ENCODE assay signal across 29 mouse cellular contexts in the genomic region with DNA sequence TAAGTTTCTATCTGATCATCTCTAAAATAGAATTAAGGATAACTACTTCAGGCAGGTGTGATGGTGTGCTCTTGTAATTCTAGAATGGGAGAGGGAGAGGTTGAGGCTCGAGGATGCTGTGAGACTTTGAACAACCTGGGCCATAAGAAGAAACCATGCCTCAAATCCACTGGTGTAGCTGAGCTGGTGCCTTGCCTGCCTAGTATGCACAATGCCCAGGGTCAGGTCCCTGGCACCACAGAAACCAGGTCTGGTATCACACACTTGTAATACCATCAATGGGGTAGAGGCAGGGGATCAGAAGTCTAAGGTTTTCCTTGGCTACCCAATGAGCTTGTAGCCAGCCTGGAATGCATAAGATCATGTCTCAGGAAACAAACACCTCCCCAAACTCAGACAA. TPM values are rescaled to one million over a fixed set of nuclear protein-coding genes. Genes with fewer than 3 reads are reported as not detected.
A peak's percentile ranks its signal among the peaks of the same experiment; 100 is the strongest.
DNase-seq lines count a peak whose midpoint lies in the region; ATAC-seq and TF ChIP-seq lines count a peak whose summit lies in the region.
"Had no signal": no experiment of that assay in that cellular context is flagged by ENCODE, and none has a peak within 500 bp of the region (broad histone marks: within the 10 kb centered on the region; RNA-seq: fewer than 3 reads in every experiment).

No protein-coding gene starts in this region.

- no peak overlapping the region for H3K4me3 ChIP-seq in embryonic facial prominence, embryonic 15.5 days (replicated peaks)
- no peak overlapping the region for H3K4me3 ChIP-seq in embryonic facial prominence, embryonic 10.5 days
- H3K4me3 ChIP-seq in kidney, adult 2 months (ENCODE audit: insufficient read depth, low read depth, low read length), result no peak overlapping the region
- no peak overlapping the region for H3K4me3 ChIP-seq in embryonic fibroblast, embryonic 13.5 days (ENCODE audit: insufficient read depth, low read length)
- H3K4me3 ChIP-seq in stomach, embryonic 16.5 days (replicated peaks; ENCODE audit: low read length), result no peak overlapping the region
- H3K4me3 ChIP-seq: erythroblast, embryonic 14.5 days; forebrain, embryonic 12.5 days; forebrain, embryonic 15.5 days; heart, embryonic 10.5 days; heart, embryonic 13.5 days had no signal

- no peak overlapping the region for H3K9ac ChIP-seq in embryonic facial prominence, embryonic 15.5 days
- no peak overlapping the region for H3K9ac ChIP-seq in stomach, embryonic 16.5 days (ENCODE audit: low read length)
- H3K9ac ChIP-seq: forebrain, embryonic 12.5 days; forebrain, embryonic 15.5 days; hindbrain, embryonic 14.5 days had no signal

- no peak overlapping the region for H3K4me2 ChIP-seq in embryonic facial prominence, embryonic 15.5 days (replicated peaks)
- H3K4me2 ChIP-seq in stomach, embryonic 16.5 days (ENCODE audit: low read depth, low read length), result no peak overlapping the region
- H3K4me2 ChIP-seq: forebrain, embryonic 12.5 days; forebrain, embryonic 15.5 days; heart, embryonic 13.5 days; hindbrain, embryonic 14.5 days had no signal

- no peak for DNase-seq in embryonic facial prominence, embryonic 10.5 days (ENCODE audit: low spot score)
- no peak for DNase-seq in kidney, adult 2 months
- no peak for DNase-seq in kidney, adult 9 months
- DNase-seq in thymus, postnatal 0 days (ENCODE audit: low spot score), result no peak
- DNase-seq in ovary, postnatal 36 days (ENCODE audit: low spot score), result no peak
- DNase-seq: adrenal gland, adult 8-10 months; adrenal gland, postnatal 25 days; cerebellum, adult 11-12 months; cerebellum, adult 8-10 months; cerebellum, postnatal 10 days; cerebellum, postnatal 36 days; embryo, embryonic 11 days; gastrocnemius, postnatal 10 days had no signal

- no peaks in the 10 kb centered on the region for H3K9me3 ChIP-seq in embryonic facial prominence, embryonic 15.5 days (replicated peaks)
- H3K9me3 ChIP-seq in embryonic facial prominence, embryonic 10.5 days, result no peaks in the 10 kb centered on the region
- no peaks in the 10 kb centered on the region for H3K9me3 ChIP-seq in stomach, embryonic 16.5 days (replicated peaks; ENCODE audit: control insufficient read depth, low read length)
- H3K9me3 ChIP-seq: forebrain, embryonic 12.5 days; forebrain, embryonic 15.5 days; heart, embryonic 10.5 days; heart, embryonic 13.5 days had no signal

- H3K4me1 ChIP-seq in embryonic facial prominence, embryonic 15.5 days, result peaks cover 24% of the 10 kb centered on the region
- H3K4me1 ChIP-seq in embryonic facial prominence, embryonic 10.5 days, result peaks cover 21% of the 10 kb centered on the region
- peaks cover 9% of the 10 kb centered on the region; the same call in 1 of the 2 replicates for H3K4me1 ChIP-seq in kidney, adult 2 months (ENCODE audit: control insufficient read depth, insufficient read depth, low read length)
- H3K4me1 ChIP-seq in embryonic fibroblast, embryonic 13.5 days (ENCODE audit: control insufficient read depth, insufficient read depth, low read length), result peaks cover 6% of the 10 kb centered on the region
- peaks cover 24% of the 10 kb centered on the region for H3K4me1 ChIP-seq in stomach, embryonic 16.5 days (ENCODE audit: control insufficient read depth, insufficient read depth, low read length)

- H3K27me3 ChIP-seq in embryonic facial prominence, embryonic 15.5 days, result 0 out of 2 replicates have a peak, but pooled peaks cover 5% of the 10 kb centered on the region
- H3K27me3 ChIP-seq in embryonic facial prominence, embryonic 10.5 days (replicated peaks; ENCODE audit: low read depth, poor library complexity, severe bottlenecking), result peaks cover 60% of the 10 kb centered on the region
- H3K27me3 ChIP-seq in kidney, adult 2 months (replicated peaks; ENCODE audit: control insufficient read depth, insufficient read depth, low read length), result no peaks in the 10 kb centered on the region
- peaks cover 4% of the 10 kb centered on the region; the same call in 1 of the 2 replicates for H3K27me3 ChIP-seq in stomach, embryonic 16.5 days (ENCODE audit: control insufficient read depth, insufficient read depth, low read length)

- 36% methylated on average over 1 of the region's 1 CpGs for WGBS in embryonic facial prominence, embryonic 15.5 days
- WGBS in embryonic facial prominence, embryonic 10.5 days, result 72% methylated on average over 1 of the region's 1 CpGs
- 82% methylated on average over 1 of the region's 1 CpGs for WGBS in kidney, adult 2 months
- WGBS in stomach, embryonic 16.5 days, result 60% methylated on average over 1 of the region's 1 CpGs

- ATAC-seq in embryonic facial prominence, embryonic 15.5 days (ENCODE audit: insufficient number of reproducible peaks, low FRiP score, low TSS enrichment, low read depth), result no peak
- ATAC-seq in stomach, embryonic 16.5 days (ENCODE audit: insufficient read depth, low FRiP score), result no peak
- ATAC-seq: activated CD4-positive, CD25-positive, alpha-beta regulatory T cell, adult 4 months; forebrain, embryonic 15.5 days; hindbrain, postnatal 0 days had no signal

- TF ChIP-seq CTCF in kidney, adult 2 months (conservative IDR thresholded peaks at IDR 0.05; ENCODE audit: insufficient read depth, insufficient read length, low read depth, low read length), result no peak
- no peak for TF ChIP-seq CTCF in embryonic fibroblast, embryonic 13.5 days (IDR thresholded peaks at IDR 0.05; ENCODE audit: borderline replicate concordance, insufficient read depth, low read length)

- TF ChIP-seq POLR2A in kidney, adult 2 months (IDR thresholded peaks at IDR 0.05; ENCODE audit: low read depth, low read length), result no peak
- no peak for TF ChIP-seq POLR2A in embryonic fibroblast, embryonic 13.5 days (IDR thresholded peaks at IDR 0.05; ENCODE audit: low read depth, low read length)

- H3K36me3 ChIP-seq in embryonic facial prominence, embryonic 15.5 days, result no peaks in the 10 kb centered on the region
- H3K36me3 ChIP-seq in embryonic facial prominence, embryonic 10.5 days (replicated peaks), result no peaks in the 10 kb centered on the region
- H3K36me3 ChIP-seq in kidney, adult 2 months (ENCODE audit: control insufficient read depth, insufficient read depth, low read length), result no peaks in the 10 kb centered on the region
- no peaks in the 10 kb centered on the region for H3K36me3 ChIP-seq in stomach, embryonic 16.5 days (ENCODE audit: control insufficient read depth, insufficient read depth, low read length)
- H3K36me3 ChIP-seq: forebrain, embryonic 12.5 days; forebrain, embryonic 15.5 days; heart, embryonic 10.5 days; heart, embryonic 13.5 days had no signal

- H3K27ac ChIP-seq in embryonic facial prominence, embryonic 15.5 days (replicated peaks), result peak overlapping the region; percentile 36
- no peak overlapping the region for H3K27ac ChIP-seq in embryonic facial prominence, embryonic 10.5 days (replicated peaks)
- 0 out of 2 replicates have a peak overlapping the region, but pooled peaks have one; percentile 39 for H3K27ac ChIP-seq in kidney, adult 2 months (ENCODE audit: insufficient read depth, low read depth, low read length)
- peak overlapping the region; percentile 98 for H3K27ac ChIP-seq in embryonic fibroblast, embryonic 13.5 days (ENCODE audit: insufficient read depth, low read length)
- H3K27ac ChIP-seq in stomach, embryonic 16.5 days (ENCODE audit: low read length), result peak overlapping the region; percentile 6; the same call in 1 of the 2 replicates
- H3K27ac ChIP-seq: forebrain, embryonic 12.5 days; forebrain, embryonic 15.5 days; heart, embryonic 10.5 days; heart, embryonic 13.5 days; hindbrain, embryonic 14.5 days; hindbrain, postnatal 0 days had no signal

RNA-seq across cellular contexts. Expression of a gene that starts 3.8 kb away (rescaled TPM):
- 2.2 and 3.4 TPM in 2 replicates for polyA plus RNA-seq in embryonic facial prominence, embryonic 15.5 days (2015; fragmentation: Nextera tagmentation; extraction: Ambion mirVana)
- 0.13 and 0.15 TPM in 2 replicates for polyA plus RNA-seq in embryonic facial prominence, embryonic 10.5 days (2016; fragmentation: Nextera tagmentation; extraction: Ambion mirVana)
- polyA plus RNA-seq in kidney, adult 2 months (2012; rRNA removed), result 38.8 and 56.5 TPM in 2 replicates
- 20.9 and 36.6 TPM in 2 replicates for polyA plus RNA-seq in embryonic fibroblast, embryonic 13.5 days (2011; ENCODE audit: insufficient read length, low read depth, missing spikeins)
- polyA plus RNA-seq in stomach, embryonic 16.5 days (2015; fragmentation: Nextera tagmentation; extraction: Ambion mirVana), result 0.94 and 1.4 TPM in 2 replicates
- 0.72 and 0.83 TPM in 2 replicates for polyA plus RNA-seq in thymus, postnatal 0 days (2015; fragmentation: Nextera tagmentation; extraction: Ambion mirVana)

RNA-seq across cellular contexts. Expression of a gene that starts 6.9 kb away (rescaled TPM):
- not detected in 2 replicates for polyA plus RNA-seq in embryonic facial prominence, embryonic 15.5 days (2015; fragmentation: Nextera tagmentation; extraction: Ambion mirVana)
- not detected in 2 replicates for polyA plus RNA-seq in embryonic facial prominence, embryonic 10.5 days (2016; fragmentation: Nextera tagmentation; extraction: Ambion mirVana)
- polyA plus RNA-seq in kidney, adult 2 months (2012; rRNA removed), result not detected in 2 replicates
- polyA plus RNA-seq in embryonic fibroblast, embryonic 13.5 days (2011; ENCODE audit: insufficient read length, low read depth, missing spikeins), result not detected in 2 replicates
- 0.27 TPM in 1 of 2 replicates, not detected in the other for polyA plus RNA-seq in stomach, embryonic 16.5 days (2015; fragmentation: Nextera tagmentation; extraction: Ambion mirVana)
- polyA plus RNA-seq in thymus, postnatal 0 days (2015; fragmentation: Nextera tagmentation; extraction: Ambion mirVana), result not detected in 2 replicates
- polyA plus RNA-seq: activated CD4-positive, CD25-positive, alpha-beta regulatory T cell, adult 4 months; brain, embryonic 14.5 days; cortical plate, adult 2 months; embryonic facial prominence, embryonic 11.5 days; embryonic facial prominence, embryonic 14.5 days; erythroblast, embryonic 14.5 days; forebrain, embryonic 12.5 days; forebrain, embryonic 15.5 days; heart, embryonic 10.5 days; heart, embryonic 13.5 days; heart, embryonic 16.5 days; hindbrain, embryonic 14.5 days; hindbrain, postnatal 0 days had no signal

RNA-seq across cellular contexts. Expression of a gene that starts 9.1 kb away (rescaled TPM):
- 19.5 and 19.7 TPM in 2 replicates for polyA plus RNA-seq in embryonic facial prominence, embryonic 15.5 days (2015; fragmentation: Nextera tagmentation; extraction: Ambion mirVana)
- polyA plus RNA-seq in embryonic facial prominence, embryonic 10.5 days (2016; fragmentation: Nextera tagmentation; extraction: Ambion mirVana), result 1.3 and 1.9 TPM in 2 replicates
- 23.4 and 31.5 TPM in 2 replicates for polyA plus RNA-seq in kidney, adult 2 months (2012; rRNA removed)
- polyA plus RNA-seq in embryonic fibroblast, embryonic 13.5 days (2011; ENCODE audit: insufficient read length, low read depth, missing spikeins), result 6.0 and 6.5 TPM in 2 replicates
- polyA plus RNA-seq in stomach, embryonic 16.5 days (2015; fragmentation: Nextera tagmentation; extraction: Ambion mirVana), result 13.7 and 16.3 TPM in 2 replicates
- 6.8 and 7.6 TPM in 2 replicates for polyA plus RNA-seq in thymus, postnatal 0 days (2015; fragmentation: Nextera tagmentation; extraction: Ambion mirVana)

RNA-seq across cellular contexts. Expression of a gene that starts 9.7 kb away (rescaled TPM):
- 0.71 and 0.77 TPM in 2 replicates for polyA plus RNA-seq in embryonic facial prominence, embryonic 15.5 days (2015; fragmentation: Nextera tagmentation; extraction: Ambion mirVana)
- polyA plus RNA-seq in embryonic facial prominence, embryonic 10.5 days (2016; fragmentation: Nextera tagmentation; extraction: Ambion mirVana), result 1.1 TPM in 2 replicates
- polyA plus RNA-seq in kidney, adult 2 months (2012; rRNA removed), result 0.33 and 0.58 TPM in 2 replicates
- not detected in 2 replicates for polyA plus RNA-seq in embryonic fibroblast, embryonic 13.5 days (2011; ENCODE audit: insufficient read length, low read depth, missing spikeins)
- 0.96 and 1.4 TPM in 2 replicates for polyA plus RNA-seq in stomach, embryonic 16.5 days (2015; fragmentation: Nextera tagmentation; extraction: Ambion mirVana)
- 0.09 and 0.27 TPM in 2 replicates for polyA plus RNA-seq in thymus, postnatal 0 days (2015; fragmentation: Nextera tagmentation; extraction: Ambion mirVana)

RNA-seq across cellular contexts. Expression of a gene that starts 18.8 kb away (rescaled TPM):
- 163 and 173 TPM in 2 replicates for polyA plus RNA-seq in embryonic facial prominence, embryonic 15.5 days (2015; fragmentation: Nextera tagmentation; extraction: Ambion mirVana)
- 339 and 361 TPM in 2 replicates for polyA plus RNA-seq in embryonic facial prominence, embryonic 10.5 days (2016; fragmentation: Nextera tagmentation; extraction: Ambion mirVana)
- polyA plus RNA-seq in kidney, adult 2 months (2012; rRNA removed), result 70.2 and 88.2 TPM in 2 replicates
- 74.8 and 93.3 TPM in 2 replicates for polyA plus RNA-seq in embryonic fibroblast, embryonic 13.5 days (2011; ENCODE audit: insufficient read length, low read depth, missing spikeins)
- polyA plus RNA-seq in stomach, embryonic 16.5 days (2015; fragmentation: Nextera tagmentation; extraction: Ambion mirVana), result 145 and 146 TPM in 2 replicates
- 179 and 197 TPM in 2 replicates for polyA plus RNA-seq in thymus, postnatal 0 days (2015; fragmentation: Nextera tagmentation; extraction: Ambion mirVana)
